Comparison of ENCODE assay signal across 9 mouse cellular contexts in genomic region chr7:143015755-143016423, GRCm38 (mm10). TPM values are rescaled to one million over a fixed set of nuclear protein-coding genes. Genes with fewer than 3 reads are reported as not detected.
DNase-seq lines count a peak whose midpoint lies in the region; ATAC-seq lines count a peak whose summit lies in the region.
"Had no signal": no experiment of that assay in that cellular context is flagged by ENCODE, and none has a peak within 500 bp of the region (broad histone marks: within the 10 kb centered on the region; RNA-seq: fewer than 3 reads in every experiment).

No protein-coding gene starts in this region.

- no peaks in the 10 kb centered on the region for H3K9me3 ChIP-seq in midbrain, embryonic 14.5 days (ENCODE audit: control insufficient read depth, low read length)
- H3K9me3 ChIP-seq: limb, embryonic 13.5 days had no signal

- no peak for ATAC-seq in midbrain, embryonic 14.5 days (ENCODE audit: low FRiP score, low TSS enrichment)

- peak; percentile 63 for DNase-seq in MEL-GATA-1-ER (ENCODE audit: extremely low read depth, low read depth)
- peak; percentile 64 for DNase-seq in adrenal gland, postnatal 25 days
- peak; percentile 94 for DNase-seq in heart, adult 18-20 months
- peak; percentile 63 for DNase-seq in kidney, adult 11 months
- peak; percentile 55 to 67 for DNase-seq in left cerebral cortex, postnatal 14 days (ENCODE audit: low spot score in 2 of 2)
- DNase-seq in midbrain, embryonic 14.5 days, result peak; percentile 61
- peak; percentile 52 to 76 for DNase-seq in urinary bladder, postnatal 36 days (ENCODE audit: low spot score in 2 of 2)
- no peak for DNase-seq in embryo, embryonic 11 days

- no peaks in the 10 kb centered on the region for H3K36me3 ChIP-seq in midbrain, embryonic 14.5 days (ENCODE audit: control insufficient read depth, insufficient read depth, low read length)
- H3K36me3 ChIP-seq: limb, embryonic 13.5 days had no signal

- no peak overlapping the region for H3K27ac ChIP-seq in midbrain, embryonic 14.5 days (replicated peaks; ENCODE audit: low read depth, low read length)
- H3K27ac ChIP-seq: limb, embryonic 13.5 days had no signal

- no peak overlapping the region for H3K4me3 ChIP-seq in midbrain, embryonic 14.5 days (replicated peaks; ENCODE audit: low read depth, low read length)
- H3K4me3 ChIP-seq: limb, embryonic 13.5 days had no signal

- WGBS in midbrain, embryonic 14.5 days, result 9% methylated on average over 1 of the region's 1 CpGs

- intact Hi-C loops in left cerebral cortex, postnatal 14 days (cut with DNase I), result no loop called here

- H3K9ac ChIP-seq in midbrain, embryonic 14.5 days (replicated peaks; ENCODE audit: low read length), result no peak overlapping the region
- H3K9ac ChIP-seq: limb, embryonic 13.5 days had no signal

- no peak overlapping the region for H3K4me2 ChIP-seq in midbrain, embryonic 14.5 days (ENCODE audit: low read length)
- H3K4me2 ChIP-seq: limb, embryonic 13.5 days had no signal

- H3K27me3 ChIP-seq in midbrain, embryonic 14.5 days (ENCODE audit: control insufficient read depth, insufficient read depth, low read length), result no peaks in the 10 kb centered on the region
- H3K27me3 ChIP-seq: limb, embryonic 13.5 days had no signal

- peaks cover 24% of the 10 kb centered on the region for H3K4me1 ChIP-seq in midbrain, embryonic 14.5 days (ENCODE audit: control insufficient read depth, insufficient read depth, low read length)

RNA-seq across cellular contexts. Expression of gene Tspan32, which starts 11.0 kb away (rescaled TPM):
- total RNA-seq in adrenal gland, postnatal 25 days (2021), result 0.21 TPM in 1 of 2 replicates, not detected in the other
- total RNA-seq in heart, adult 18-20 months (2021), result 1 to 10 TPM in 1 of 2 experiments, under 1 TPM in 1; 0.69 to 2.6 TPM
- under 1 TPM in 1 of 2 experiments, not detected in 1; 0.30 TPM for total RNA-seq in left cerebral cortex, postnatal 14 days (2021)
- 0.27 and 0.57 TPM in 2 replicates for polyA plus RNA-seq in midbrain, embryonic 14.5 days (2014; fragmentation: Nextera tagmentation; extraction: Ambion mirVana)

RNA-seq across cellular contexts. Expression of gene Cd81, which starts 36.6 kb away (rescaled TPM):
- total RNA-seq in adrenal gland, postnatal 25 days (2021), result 757 and 789 TPM in 2 replicates
- total RNA-seq in heart, adult 18-20 months (2021), result 100 to 1,000 TPM; 410 to 413 TPM
- 100 to 1,000 TPM; 367 to 400 TPM for total RNA-seq in left cerebral cortex, postnatal 14 days (2021)
- polyA plus RNA-seq in midbrain, embryonic 14.5 days (2014; fragmentation: Nextera tagmentation; extraction: Ambion mirVana), result 316 and 322 TPM in 2 replicates

RNA-seq across cellular contexts. Expression of gene Ascl2, which starts 46.8 kb away (rescaled TPM):
- total RNA-seq in adrenal gland, postnatal 25 days (2021), result 0.33 and 0.95 TPM in 2 replicates
- total RNA-seq in heart, adult 18-20 months (2021), result not detected
- not detected for total RNA-seq in left cerebral cortex, postnatal 14 days (2021)
- 0.47 and 0.61 TPM in 2 replicates for polyA plus RNA-seq in midbrain, embryonic 14.5 days (2014; fragmentation: Nextera tagmentation; extraction: Ambion mirVana)

RNA-seq across cellular contexts. Expression of gene Tssc4, which starts 53.2 kb away (rescaled TPM):
- total RNA-seq in adrenal gland, postnatal 25 days (2021), result 32.2 and 32.7 TPM in 2 replicates
- 10 to 100 TPM; 13.1 to 14.9 TPM for total RNA-seq in heart, adult 18-20 months (2021)
- 10 to 100 TPM; 41.1 to 50.0 TPM for total RNA-seq in left cerebral cortex, postnatal 14 days (2021)
- polyA plus RNA-seq in midbrain, embryonic 14.5 days (2014; fragmentation: Nextera tagmentation; extraction: Ambion mirVana), result 70.4 and 102 TPM in 2 replicates
